Mouse (Mus musculus) telencephalon, adult 2 months (tissue): ENCODE data around the gene Ldlrap1.

Experiments used
- DNase-seq: peaks from one replicate; pipeline ENCODE4 v3.0.0-alpha.2; 2011; ENCODE audit warnings: low read depth, low spot score

Ldlrap1 gene

DNA sequence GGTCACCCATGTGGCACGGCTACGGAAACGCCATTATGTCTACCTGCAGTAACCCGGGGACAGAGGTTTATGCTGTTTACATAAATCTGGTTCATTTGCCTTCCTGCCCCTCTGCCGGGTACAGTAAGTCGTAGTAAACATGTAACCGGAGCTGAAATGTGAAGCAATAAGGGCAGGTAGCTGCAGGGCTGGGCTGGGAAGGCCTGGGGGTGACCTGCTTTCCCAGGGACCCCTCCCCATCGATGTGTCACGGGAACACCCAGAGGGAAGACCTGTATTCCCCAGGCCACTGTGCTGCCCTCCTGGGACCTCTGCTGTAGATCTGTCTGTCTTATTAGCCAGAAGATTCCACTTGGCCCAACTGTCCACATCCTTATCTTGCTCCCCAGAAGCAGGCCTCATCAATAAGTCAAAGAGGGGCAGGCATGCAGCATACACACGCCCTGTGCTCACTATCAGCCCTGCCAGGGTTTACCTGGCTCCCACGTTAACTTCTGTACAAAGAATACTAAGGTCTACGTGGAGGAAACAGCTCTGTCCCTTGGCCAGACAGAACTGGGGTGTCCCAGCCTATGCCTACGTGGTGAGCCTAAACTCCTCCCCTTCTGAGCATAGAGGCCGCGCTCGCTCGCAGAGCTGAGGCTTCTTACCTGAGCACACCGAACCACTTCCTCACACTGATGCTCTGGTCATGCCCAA lies 16.0 kb downstream of the Ldlrap1 start:
- DNase-seq, result no peak

DNA sequence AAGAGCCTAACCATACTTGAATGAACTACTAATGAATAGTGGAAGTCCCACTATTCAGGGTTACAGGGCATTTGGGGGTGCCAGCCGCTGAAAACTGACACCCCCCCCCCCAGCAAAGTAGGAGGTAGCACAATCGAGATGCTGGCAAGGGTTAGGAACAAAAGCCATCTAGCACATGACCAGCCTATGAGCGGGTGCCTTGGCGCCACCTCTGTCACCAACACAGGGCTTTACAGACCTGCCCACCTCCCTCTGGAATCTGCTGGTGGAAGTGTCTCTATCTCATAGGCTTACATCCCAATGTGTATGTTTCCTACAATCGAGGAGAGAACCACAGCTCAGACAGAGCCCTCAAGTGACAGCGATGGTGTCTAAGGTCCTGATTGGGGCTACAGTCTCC lies 17.0 kb downstream of the Ldlrap1 start:
- DNase-seq, result no peak

DNA sequence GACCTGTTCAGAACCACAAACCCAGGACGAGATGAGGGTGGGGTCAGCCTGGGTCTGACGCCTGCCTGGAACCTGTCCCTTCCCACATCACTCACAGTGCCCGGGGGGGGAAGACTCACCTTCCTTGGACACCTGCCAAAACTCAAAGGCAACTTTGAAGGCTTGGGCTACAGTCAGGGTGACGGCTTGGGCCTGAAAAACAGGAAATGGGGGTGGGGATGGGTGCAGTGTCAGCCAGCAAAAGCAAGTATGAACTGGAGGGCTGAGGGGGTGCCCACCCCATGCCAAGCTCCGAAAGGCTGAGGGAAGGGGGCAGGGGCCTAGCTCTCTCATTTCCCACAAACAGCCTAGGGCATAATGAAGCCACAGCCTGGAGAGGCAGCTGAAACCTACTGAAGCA lies 17.6 kb downstream of the Ldlrap1 start:
- DNase-seq, result no peak

DNA sequence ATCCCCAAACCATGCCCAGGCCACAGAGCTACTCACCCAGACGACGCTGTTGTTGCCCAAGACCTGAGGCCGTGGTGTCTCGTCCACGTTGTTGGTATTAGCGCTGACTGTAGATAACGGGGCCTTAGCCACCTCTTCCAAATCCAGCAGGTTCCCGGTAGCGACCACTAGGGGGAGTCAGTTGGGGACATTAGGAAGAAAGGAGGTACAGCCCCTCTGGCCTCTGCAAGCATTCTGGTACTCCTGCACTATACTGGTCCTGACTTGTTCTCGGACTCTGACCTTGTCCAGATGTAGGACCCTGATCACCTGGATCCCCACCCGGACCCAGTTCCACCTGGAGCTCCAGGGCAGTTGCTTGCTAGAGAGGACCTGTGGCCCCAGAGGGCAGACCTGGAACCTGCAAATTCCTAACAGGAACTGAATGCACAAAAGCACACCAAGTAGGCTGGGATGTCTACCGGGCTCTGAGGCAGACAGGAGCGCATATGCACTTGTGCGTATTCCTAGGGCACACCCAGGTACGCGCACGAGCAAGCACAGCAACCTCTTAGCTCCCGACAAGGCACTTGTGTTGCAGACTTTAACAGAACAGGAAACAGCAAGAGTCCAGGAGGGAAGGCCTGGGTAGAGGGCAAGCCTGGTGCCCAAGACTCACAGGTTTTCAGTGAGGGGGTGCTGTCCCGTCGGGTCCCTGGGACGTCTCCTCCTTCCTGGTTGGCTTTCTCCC lies 18.4 kb downstream of the Ldlrap1 start:
- DNase-seq, result no peak

DNA sequence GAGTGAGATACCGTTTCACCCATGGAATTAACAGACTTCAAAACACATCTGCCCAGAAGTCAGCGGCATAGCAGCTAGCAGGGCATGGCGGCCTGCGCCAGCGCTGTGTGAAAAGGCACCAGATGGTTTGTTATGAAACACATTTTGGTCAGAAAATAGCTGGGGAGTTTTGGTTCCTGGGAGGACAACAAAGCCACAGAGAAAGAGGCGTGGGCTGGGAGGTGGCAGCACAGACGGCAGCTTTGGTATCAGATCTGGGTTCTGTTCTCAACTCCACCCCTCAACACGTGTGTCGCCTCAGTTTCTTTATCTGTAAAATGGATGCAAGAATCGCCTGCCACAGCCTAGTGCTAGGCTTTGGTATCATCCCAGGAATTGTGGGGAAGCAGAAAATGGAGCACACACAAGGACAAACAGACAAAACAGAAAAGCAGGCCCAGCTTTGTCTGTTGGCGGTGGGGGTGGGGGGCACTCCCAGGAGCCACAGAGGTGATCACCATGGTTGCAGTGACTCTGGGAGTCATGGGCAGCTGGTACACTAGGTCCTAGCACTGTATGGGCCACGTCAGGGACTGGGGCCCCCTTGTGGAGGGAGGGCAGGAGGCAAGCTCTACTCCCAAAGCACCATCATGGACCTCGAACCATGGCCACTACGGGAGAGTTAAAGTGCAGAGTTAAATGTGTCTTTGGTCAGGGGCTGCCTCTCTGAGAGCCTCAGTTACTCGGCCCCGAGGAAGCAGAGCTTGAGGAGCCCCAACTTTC lies 21.7 kb downstream of the Ldlrap1 start:
- peak; percentile 89 for DNase-seq

DNA sequence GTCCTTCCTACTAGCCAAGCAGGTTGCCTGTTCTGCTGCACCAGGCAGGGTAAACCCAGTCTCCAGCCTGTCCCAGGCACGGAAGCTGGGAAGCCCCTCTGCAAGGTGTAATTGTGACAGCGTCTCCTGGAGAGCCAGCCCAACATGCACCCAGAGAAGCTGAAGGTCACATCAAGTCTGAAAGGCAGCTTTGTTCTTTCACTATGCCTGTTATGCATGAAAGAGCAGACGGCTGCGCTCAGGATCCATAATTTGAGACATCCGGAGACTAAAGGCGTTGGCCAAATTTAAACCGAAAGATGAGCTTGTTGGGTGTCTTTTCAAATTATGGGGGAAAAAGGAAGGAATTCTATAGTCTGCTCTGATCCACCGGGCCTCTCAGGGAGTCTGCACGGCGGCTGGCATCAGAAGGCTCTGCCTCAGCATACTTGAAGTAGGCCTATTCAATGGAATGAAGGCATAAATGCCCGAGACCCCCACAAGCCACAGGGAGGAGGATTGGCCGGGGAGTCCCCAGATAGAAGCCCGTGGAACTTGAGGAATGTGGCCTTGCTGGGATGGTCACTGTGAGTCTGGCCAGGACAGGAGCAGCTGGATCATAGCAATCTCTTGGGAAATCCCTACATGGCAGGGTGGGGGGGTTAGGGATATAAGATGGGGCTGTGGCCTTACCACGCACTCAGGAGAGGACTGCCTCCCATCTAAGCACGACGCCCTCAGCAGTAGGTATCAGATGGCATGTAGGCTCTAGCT lies 23.8 kb downstream of the Ldlrap1 start:
- no peak for DNase-seq

DNA sequence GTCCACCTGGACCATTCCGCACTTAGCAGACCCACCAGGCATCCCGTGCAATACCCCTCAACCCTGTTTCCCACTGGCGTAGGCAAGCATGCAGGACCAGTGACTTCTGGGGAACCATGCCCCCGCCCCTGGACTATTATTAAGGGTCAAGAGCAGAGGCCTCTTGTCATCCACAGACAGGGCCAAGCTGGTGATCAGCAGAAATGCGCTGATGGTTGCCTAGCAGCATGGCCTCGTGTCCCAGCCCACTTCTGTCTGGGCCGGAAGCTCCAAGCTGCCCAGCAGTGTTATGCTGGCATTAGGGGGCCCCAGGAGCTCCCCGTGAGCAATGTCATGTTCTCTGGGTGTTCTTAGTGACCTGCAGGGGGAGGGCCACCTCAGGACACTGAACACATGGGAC lies 25.9 kb downstream of the Ldlrap1 start:
- DNase-seq, result no peak

DNA sequence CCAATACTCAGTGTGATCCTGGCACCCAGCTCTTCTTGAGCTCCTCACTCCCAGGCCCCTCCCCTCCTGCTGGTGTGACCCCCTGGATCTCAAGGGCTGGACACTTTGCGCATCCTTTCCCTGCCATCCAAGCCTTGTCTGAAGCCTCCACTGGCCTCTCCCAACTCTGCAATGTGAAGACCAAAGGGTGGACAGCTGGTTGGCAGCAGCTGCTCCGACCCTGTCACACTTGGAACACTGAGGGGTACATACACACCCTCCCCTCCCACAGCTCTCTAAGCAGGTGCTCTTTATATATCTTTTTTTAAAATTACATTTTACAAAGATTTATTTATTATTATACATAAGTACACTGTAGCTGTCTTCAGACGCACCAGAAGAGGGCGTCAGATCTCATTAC lies 27.6 kb downstream of the Ldlrap1 start:
- no peak for DNase-seq

DNA sequence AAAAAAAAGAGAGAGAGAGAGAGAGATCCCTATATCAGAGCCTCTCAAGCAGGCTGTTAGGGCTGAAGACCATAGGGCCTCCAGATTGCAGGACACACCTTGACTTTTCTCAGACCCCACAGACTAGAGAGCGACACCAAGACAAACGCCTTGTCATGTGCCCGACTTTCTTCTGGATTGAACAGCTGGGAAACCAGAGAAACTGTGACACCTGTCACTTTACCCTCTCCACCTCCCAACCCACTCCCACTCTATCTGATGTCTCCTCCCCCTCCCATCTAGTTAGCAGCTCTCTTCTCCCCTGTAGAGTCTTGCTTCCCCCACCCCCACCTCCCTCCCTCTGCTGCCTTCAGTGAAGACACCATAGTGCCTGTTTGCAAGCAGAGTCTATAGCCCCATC lies 28.3 kb downstream of the Ldlrap1 start:
- no peak for DNase-seq

DNA sequence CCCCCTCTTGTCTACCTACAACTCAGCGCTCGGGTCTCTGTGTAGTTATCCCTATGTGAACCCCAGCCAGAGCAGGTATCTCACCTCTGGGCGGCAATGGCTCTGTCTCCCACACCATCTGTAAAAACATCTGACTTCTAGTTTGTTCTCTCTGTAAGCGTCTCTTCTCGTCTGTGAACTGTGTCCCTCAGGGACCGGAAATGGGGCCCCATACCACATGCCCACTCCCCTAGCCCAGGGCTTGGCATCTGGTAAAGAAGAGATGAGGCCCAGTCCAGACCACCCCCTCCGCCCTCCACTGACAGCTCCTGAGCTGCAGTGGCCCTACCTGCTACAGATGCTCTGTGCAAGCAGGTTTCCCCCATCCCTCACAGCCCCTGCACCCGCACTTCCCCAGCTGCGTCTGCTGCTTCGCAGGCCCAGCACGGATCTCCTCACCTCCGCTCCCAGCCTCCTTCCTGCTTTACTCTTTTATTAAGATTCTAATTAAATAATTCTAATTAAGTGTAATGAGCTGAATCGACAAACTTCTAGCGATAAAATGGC lies 30.4 kb downstream of the Ldlrap1 start:
- DNase-seq, result no peak

DNA sequence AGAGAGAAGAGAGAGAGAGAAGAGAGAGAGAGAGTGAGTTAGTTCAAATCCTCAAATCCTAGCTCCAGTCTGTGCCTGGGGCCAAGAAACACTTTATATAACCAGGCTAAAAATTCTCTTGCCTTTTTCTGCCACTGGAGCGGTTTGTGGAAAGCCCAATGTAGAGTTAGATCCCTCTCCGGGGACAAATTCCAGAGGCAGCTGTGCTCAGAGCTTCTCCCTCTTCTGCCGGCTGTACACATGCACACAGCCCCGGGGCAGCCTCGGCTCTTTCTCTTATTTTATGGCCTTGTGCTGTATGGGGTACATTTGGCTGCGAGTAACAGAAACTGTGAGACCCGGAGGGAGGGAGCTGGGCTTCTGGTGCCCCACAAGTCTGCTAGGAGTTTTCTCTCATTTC lies 31.7 kb downstream of the Ldlrap1 start:
- DNase-seq, result peak; percentile 79

DNA sequence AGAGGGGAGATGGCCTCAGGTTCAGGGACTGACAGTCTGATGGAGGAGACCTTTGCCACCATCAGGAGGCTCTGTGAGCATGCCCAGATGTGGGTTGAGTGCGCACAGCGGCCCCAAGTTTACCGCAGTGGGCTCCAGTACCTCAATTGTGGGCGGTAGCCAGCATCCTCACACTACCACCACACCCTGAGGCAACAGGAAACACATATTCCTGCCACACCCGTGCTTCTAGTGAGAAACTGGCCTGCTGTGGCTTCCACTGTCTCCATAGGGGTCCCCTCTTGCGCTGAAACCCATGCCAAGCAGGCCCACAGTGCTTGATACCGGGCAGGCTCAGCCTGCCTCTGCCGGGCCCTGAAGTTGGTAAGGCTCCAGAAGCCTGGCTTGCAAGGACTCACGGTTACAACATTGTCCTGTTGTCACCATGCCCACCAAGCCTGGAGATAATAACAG lies 33.2 kb downstream of the Ldlrap1 start:
- no peak for DNase-seq

DNA sequence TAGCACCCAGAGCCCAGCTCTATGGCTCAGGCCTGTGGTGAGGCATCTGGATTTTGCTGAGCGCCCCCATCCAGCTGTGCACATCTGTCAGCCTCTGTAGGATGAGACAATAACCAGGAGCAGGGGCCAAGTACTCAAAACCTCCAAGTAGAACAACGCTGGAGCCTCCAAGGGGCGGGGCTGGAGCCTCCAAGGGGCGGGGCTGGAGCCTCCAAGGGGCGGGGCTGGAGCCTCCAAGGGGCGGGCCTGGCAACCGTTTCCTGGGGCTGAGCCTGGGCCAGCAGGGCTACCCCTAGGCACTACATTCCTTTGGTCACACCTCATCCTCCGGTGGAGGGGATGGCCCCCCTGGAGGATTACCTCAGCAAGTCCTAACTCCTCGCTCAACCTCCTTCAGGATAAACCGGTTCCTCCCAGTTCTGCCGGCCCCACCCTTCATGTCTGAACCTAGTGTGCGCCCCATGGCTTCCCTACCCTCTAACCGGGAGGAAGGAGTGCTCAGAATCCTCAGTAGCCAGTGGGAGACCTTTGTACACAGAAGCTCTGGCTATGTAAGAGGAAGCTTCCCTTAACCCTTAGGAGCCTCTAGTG lies 33.7 kb downstream of the Ldlrap1 start:
- DNase-seq, result no peak

DNA sequence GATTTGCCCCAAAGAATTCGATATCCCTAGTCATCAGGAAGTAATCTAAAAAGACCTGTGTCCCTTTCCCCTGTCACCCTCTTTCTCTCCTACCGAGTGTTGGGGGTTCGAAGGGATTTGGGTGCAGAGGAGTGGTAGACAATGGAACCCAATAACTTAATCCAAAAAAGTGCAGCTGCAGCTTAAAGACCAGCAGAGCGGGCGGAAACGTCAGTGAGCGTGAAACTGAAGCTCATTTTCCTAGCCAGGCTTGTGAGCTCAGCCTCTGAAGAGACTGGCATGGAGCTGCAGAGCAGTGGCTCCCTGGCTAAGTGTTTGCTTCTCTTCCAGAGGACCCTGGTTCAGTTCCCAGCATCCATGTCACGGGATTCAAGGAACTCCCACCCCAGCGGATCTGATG lies 34.5 kb downstream of the Ldlrap1 start:
- DNase-seq, result no peak

DNA sequence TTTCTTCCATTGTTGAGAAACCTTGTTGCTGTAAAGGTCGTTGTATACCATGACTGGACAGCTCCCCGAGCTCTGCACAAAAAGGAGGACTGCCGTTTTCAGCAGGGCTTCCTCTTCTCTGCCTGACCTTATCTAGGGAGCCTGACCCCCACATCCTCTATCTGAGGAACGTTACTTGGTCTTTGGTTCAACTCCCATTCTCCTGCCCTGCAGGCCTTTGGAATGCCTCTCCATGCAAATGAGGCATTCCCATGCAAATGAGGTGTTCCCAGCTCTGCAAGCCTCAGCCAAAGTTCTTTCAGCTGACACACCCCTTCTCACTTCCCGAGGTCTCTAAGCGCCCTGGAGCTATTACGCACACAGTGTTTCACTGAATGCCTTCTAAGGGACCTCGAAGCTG lies 37.7 kb downstream of the Ldlrap1 start:
- DNase-seq, result no peak

DNA sequence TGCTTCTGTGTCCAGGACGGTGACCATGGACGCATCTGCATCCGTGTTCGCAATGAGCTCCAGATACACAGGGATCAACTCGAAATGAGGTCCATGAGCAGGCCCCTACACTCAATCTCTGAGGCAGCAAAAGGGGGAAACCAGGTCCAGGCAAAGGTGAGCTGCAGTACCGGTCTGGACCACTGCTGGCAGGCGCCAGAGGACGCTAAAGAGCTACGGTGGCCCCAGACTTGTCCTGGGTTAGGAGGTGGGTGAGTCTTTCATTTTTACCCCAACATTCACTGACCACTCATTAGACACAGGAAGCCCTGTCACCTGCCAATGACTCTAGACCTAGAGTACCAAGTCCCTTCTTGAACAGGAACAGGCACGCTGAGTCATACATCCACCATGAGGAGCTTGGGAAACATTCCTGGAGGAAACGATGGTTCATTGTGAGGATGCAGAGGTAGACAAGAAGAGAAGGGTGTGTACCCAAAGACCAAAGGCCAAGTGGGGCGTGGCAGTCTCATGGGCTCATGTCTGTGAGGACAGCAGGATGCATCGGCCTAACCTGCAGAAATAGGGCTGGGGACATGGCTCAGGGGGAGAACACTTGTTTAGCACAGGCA lies 42.0 kb downstream of the Ldlrap1 start:
- DNase-seq, result no peak

DNA sequence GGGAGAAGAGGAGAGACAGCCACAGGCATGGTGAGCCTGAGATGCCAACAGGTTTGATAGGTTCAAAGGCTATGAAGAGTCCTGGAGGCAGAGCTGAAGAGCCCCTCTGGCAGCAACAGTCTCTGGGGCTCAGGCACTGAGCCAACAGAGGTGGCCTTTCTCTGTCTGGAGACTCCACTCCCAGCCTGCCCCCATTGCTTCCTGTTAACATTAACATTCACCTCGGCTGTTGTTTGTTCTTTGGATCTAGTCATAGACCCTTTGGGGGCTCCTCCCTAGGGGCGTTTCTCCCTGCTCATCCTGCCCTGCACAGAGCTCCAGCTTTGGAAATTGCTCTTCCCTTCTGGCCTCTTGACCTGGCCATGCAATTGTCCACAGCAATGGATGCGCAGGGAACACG lies 42.9 kb downstream of the Ldlrap1 start:
- no peak for DNase-seq

DNA sequence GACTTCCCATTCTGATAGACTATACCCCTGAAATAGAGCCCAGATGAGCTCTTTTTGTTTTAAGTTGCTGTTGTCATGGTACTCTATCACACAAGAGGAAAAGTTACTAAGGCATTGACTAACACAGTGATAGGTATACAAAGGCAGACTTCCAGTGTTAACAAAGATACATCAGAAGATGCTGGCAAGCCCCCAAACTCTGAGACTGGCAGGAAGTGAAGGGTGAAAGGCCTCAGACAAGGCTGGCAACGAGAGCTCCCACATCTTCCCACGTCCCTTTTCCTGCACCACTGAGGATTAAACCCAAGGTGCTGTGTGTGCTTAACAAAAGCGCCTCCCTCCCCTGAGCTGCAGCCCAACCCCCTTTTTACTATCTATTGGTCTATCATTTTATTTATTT lies 44.6 kb downstream of the Ldlrap1 start:
- no peak for DNase-seq

DNA sequence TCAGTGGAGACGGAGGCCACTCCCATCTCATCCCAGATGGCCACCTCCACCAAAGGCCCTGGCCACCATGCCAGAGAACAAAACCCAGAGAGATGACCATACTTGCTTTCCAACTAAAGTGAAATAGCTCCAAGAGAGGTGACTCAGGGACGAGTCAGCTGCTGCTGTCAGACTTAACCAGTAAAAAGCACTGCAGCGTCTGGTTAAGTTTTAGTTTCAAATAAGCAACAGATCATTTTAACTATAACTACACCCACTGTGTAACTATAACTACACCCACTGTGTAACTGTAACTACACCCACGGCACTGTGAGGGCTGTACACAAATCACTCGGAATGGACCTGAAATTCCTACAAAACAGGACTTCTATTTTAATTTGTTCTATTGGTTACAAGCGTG lies 46.7 kb downstream of the Ldlrap1 start:
- DNase-seq, result no peak

DNA sequence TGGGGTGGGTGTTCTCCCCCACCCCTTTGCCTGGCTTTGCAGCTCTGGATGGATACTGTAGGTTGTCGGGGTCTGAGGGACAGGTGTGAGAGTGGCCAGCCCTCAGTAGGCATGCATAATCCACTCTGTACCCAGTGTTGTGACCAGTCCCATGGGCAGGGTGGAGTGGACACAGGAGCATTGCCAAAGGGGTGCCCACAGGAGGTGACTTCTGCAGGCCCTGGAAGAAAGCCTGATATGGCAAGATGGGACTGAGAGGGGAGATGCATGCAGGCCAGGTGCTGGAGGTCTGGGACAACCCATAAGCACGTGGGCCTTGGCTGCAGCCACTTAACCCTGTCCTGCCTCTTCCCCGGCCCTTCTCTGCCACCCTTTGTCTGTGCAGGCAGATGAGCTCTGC lies 47.5 kb downstream of the Ldlrap1 start:
- DNase-seq, result no peak

DNA sequence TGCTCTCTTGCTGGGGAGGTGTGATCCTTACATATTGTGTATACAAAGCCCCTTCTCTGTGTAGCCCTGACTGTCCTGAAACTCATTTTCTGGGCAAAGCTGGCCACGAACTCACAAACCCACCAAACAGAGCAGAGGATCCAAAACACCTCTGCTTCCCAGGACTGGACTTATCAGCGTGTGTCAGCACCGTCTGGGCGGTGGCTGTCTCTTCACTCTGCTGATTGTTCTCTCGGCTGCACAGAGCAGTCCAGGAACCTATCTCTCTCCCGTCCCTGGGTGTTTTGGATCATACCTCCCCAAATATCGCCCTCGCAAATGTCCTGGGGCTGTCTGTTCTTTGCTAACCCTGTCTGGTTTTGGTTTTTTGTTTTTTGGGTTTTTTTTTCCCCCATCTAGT lies 48.3 kb downstream of the Ldlrap1 start:
- no peak for DNase-seq
